Mouse (Mus musculus) lung, embryonic 16.5 days (tissue): ENCODE results near the gene Samd7. TPM values are rescaled to one million over a fixed set of nuclear protein-coding genes. Genes with fewer than 3 reads are reported as not detected.
"Not testable (repeated sequence)": the region's sequence is repeated elsewhere in the genome, so short reads cannot be mapped to it uniquely, and the experiment has no call there.

Experiments used
- ATAC-seq: fragments of 200-750 bp; cut with Nextera tagmentation; 2 replicates; pipeline ENCODE4 v1.8.0; 2017; ENCODE audit warnings: low read depth, mild to moderate bottlenecking, moderate library complexity
- H3K27ac ChIP-seq: fragments of 300-500 bp; sonication (generic); 2 replicates; pipeline ENCODE4 v1.5.1; 2014; ENCODE audit warnings: mild to moderate bottlenecking, control low read depth, low read length
- H3K27me3 ChIP-seq: fragments of 300-500 bp; sonication (generic); 2 replicates; pipeline ENCODE4 v1.6.1; 2014; ENCODE audit warnings: low read depth, low read length, mixed read lengths; ENCODE audit not compliant: control insufficient read depth, insufficient read depth
- H3K36me3 ChIP-seq: fragments of 300-500 bp; sonication (generic); 2 replicates; pipeline ENCODE4 v1.6.1; 2014; ENCODE audit warnings: low read length; ENCODE audit not compliant: control insufficient read depth, insufficient read depth
- H3K4me1 ChIP-seq: fragments of 300-500 bp; sonication (generic); replicated peaks from 2 replicates; pipeline ENCODE4 v1.6.1; 2014; ENCODE audit warnings: low read length, mixed read lengths; ENCODE audit not compliant: control insufficient read depth, insufficient read depth
- H3K4me2 ChIP-seq: fragments of 300-500 bp; sonication (generic); 2 replicates; pipeline ENCODE4 v1.6.1; 2014; ENCODE audit warnings: low read depth, low read length, control low read depth
- H3K4me3 ChIP-seq: fragments of 300-500 bp; sonication (generic); 2 replicates; pipeline ENCODE4 v1.5.1; 2014; ENCODE audit warnings: mild to moderate bottlenecking, low read length, control low read depth
- H3K9ac ChIP-seq: fragments of 300-500 bp; sonication (generic); 2 replicates; pipeline ENCODE4 v1.6.1; 2014; ENCODE audit warnings: low read length, control low read depth
- H3K9me3 ChIP-seq: fragments of 300-500 bp; sonication (generic); 2 replicates; pipeline ENCODE4 v1.6.1; 2016; ENCODE audit warnings: low read length; ENCODE audit not compliant: control insufficient read depth
- WGBS: fragments of 180-500 bp; shearing (Covaris S2); extraction: QIAGEN DNeasy Blood & Tissue Kit; methylation state at CpG from one replicate; pipeline ENCODE4 v1.1.7; 2014; 5-methylcytosine and 5-hydroxymethylcytosine counted together
- polyA plus RNA-seq: library from polyadenylated mRNA; unstranded; fragments of >200 nt; fragmentation: Nextera tagmentation; extraction: Ambion mirVana; gene quantifications from 2 replicates; pipeline ENCODE4 v1.2.1, GENCODE M21; 2015

The Samd7 gene
- polyA plus RNA-seq: not detected in 2 replicates

GRCm38 (mm10) chr3:30746006-30746405, at the start of gene Samd7:
Samd7 (plus strand) TSS chr3:30746293.
- no peaks in the 10 kb centered on the region for H3K27me3 ChIP-seq
- no peaks in the 10 kb centered on the region for H3K36me3 ChIP-seq
- no peak within 1 kb of the TSS for H3K27ac ChIP-seq
- no peaks in the 10 kb centered on the region for H3K4me1 ChIP-seq
- H3K4me2 ChIP-seq: no peak within 1 kb of the TSS
- WGBS: 73% methylated on average over 7 of the region's 7 CpGs
- H3K9ac ChIP-seq: no peak within 1 kb of the TSS
- no peak within 1 kb of the TSS for H3K4me3 ChIP-seq
- ATAC-seq: no peak
- no peaks in the 10 kb centered on the region for H3K9me3 ChIP-seq

GRCm38 (mm10) chr3:30696346-30696745, 49.7 kb upstream of the Samd7 start:
- Histone ChIP-seq H3K9ac (no peak overlapping the region), H3K9me3 (no peaks in the 10 kb centered on the region), H3K4me3 (no peak overlapping the region), H3K27ac (no peak overlapping the region), H3K4me1 (no peaks in the 10 kb centered on the region), H3K27me3 (no peaks in the 10 kb centered on the region), H3K4me2 (no peak overlapping the region), H3K36me3 (no peaks in the 10 kb centered on the region)
- ATAC-seq: peak; percentile 41; the same call in 1 of the 2 replicates
- 8% methylated on average over 2 of the region's 2 CpGs for WGBS

- Histone ChIP-seq H3K9ac (no peak overlapping the region), H3K4me3 (no peak overlapping the region), H3K27me3 (no peaks in the 10 kb centered on the region), H3K4me1 (no peaks in the 10 kb centered on the region), H3K27ac (no peak overlapping the region), H3K4me2 (no peak overlapping the region), H3K36me3 (no peaks in the 10 kb centered on the region), H3K9me3 (no peaks in the 10 kb centered on the region)
- 37% methylated on average over 4 of the region's 4 CpGs for WGBS
- ATAC-seq: no peak
Measured at GRCm38 (mm10) chr3:30697891-30698290, 48.2 kb upstream of the Samd7 start.

- H3K9me3 ChIP-seq, H3K4me3 ChIP-seq, H3K27ac ChIP-seq, H3K36me3 ChIP-seq, H3K27me3 ChIP-seq, H3K9ac ChIP-seq, H3K4me1 ChIP-seq, H3K4me2 ChIP-seq, ATAC-seq: not testable (repeated sequence)
- WGBS: 77% methylated on average over 6 of the region's 6 CpGs
Measured at GRCm38 (mm10) chr3:30699711-30700505, 46.2 kb upstream of the Samd7 start, which contains the start of gene Lrrc31. Lrrc31 (minus strand) TSS chr3:30699843.

GRCm38 (mm10) chr3:30705977-30706376, 40.1 kb upstream of the Samd7 start:
- no peak for ATAC-seq
- no peaks in the 10 kb centered on the region for H3K27me3 ChIP-seq
- no peak overlapping the region for H3K27ac ChIP-seq
- no peak overlapping the region for H3K4me3 ChIP-seq
- H3K9ac ChIP-seq: no peak overlapping the region
- 69% methylated on average over 3 of the region's 3 CpGs for WGBS
- H3K9me3 ChIP-seq: no peaks in the 10 kb centered on the region
- no peak overlapping the region for H3K4me2 ChIP-seq
- no peaks in the 10 kb centered on the region for H3K4me1 ChIP-seq
- H3K36me3 ChIP-seq: no peaks in the 10 kb centered on the region

GRCm38 (mm10) chr3:30706614-30707276, 39.3 kb upstream of the Samd7 start:
- no peak overlapping the region for H3K4me2 ChIP-seq
- ATAC-seq: no peak
- 68% methylated on average over 4 of the region's 4 CpGs for WGBS

GRCm38 (mm10) chr3:30710191-30710590, 35.9 kb upstream of the Samd7 start:
- H3K4me1 ChIP-seq: no peaks in the 10 kb centered on the region
- no peak overlapping the region for H3K4me2 ChIP-seq
- H3K36me3 ChIP-seq: no peaks in the 10 kb centered on the region
- 64% methylated on average over 6 of the region's 6 CpGs for WGBS
- no peak overlapping the region for H3K9ac ChIP-seq
- H3K27me3 ChIP-seq: no peaks in the 10 kb centered on the region
- no peak for ATAC-seq
- H3K4me3 ChIP-seq: no peak overlapping the region
- H3K9me3 ChIP-seq: no peaks in the 10 kb centered on the region
- no peak overlapping the region for H3K27ac ChIP-seq

More at GRCm38 (mm10) chr3:30706614-30707276, 39.3 kb upstream of the Samd7 start:
- H3K4me1 ChIP-seq: no peaks in the 10 kb centered on the region
- H3K27ac ChIP-seq: no peak overlapping the region
- no peak overlapping the region for H3K9ac ChIP-seq
- no peaks in the 10 kb centered on the region for H3K9me3 ChIP-seq
- H3K27me3 ChIP-seq: no peaks in the 10 kb centered on the region
- no peak overlapping the region for H3K4me3 ChIP-seq
- H3K36me3 ChIP-seq: no peaks in the 10 kb centered on the region

- ATAC-seq: no peak
- Histone ChIP-seq H3K4me2 (no peak overlapping the region), H3K27me3 (no peaks in the 10 kb centered on the region), H3K4me3 (no peak overlapping the region), H3K36me3 (no peaks in the 10 kb centered on the region), H3K27ac (no peak overlapping the region), H3K9me3 (no peaks in the 10 kb centered on the region), H3K9ac (no peak overlapping the region), H3K4me1 (no peaks in the 10 kb centered on the region)
- WGBS: 91% methylated on average over 1 of the region's 1 CpGs
Measured at GRCm38 (mm10) chr3:30713334-30713733, 32.8 kb upstream of the Samd7 start.

GRCm38 (mm10) chr3:30718649-30719048, 27.4 kb upstream of the Samd7 start:
- Histone ChIP-seq H3K4me2 (no peak overlapping the region), H3K27me3 (no peaks in the 10 kb centered on the region), H3K36me3 (no peaks in the 10 kb centered on the region), H3K27ac (no peak overlapping the region), H3K4me3 (no peak overlapping the region), H3K9me3 (no peaks in the 10 kb centered on the region), H3K9ac (no peak overlapping the region), H3K4me1 (no peaks in the 10 kb centered on the region)
- 82% methylated on average over 3 of the region's 3 CpGs for WGBS
- ATAC-seq: no peak
